30 mouse cellular contexts compared by ENCODE assay signal in genomic region chr13:25110592-25111095, GRCm38 (mm10). TPM values are rescaled to one million over a fixed set of nuclear protein-coding genes. Genes with fewer than 3 reads are reported as not detected.
DNase-seq lines count a peak whose midpoint lies in the region; ATAC-seq and TF ChIP-seq lines count a peak whose summit lies in the region.
"Had no signal": no experiment of that assay in that cellular context is flagged by ENCODE, and none has a peak within 500 bp of the region (broad histone marks: within the 10 kb centered on the region; RNA-seq: fewer than 3 reads in every experiment).

No protein-coding gene starts in this region.

- no peak overlapping the region for H3K27ac ChIP-seq in embryonic facial prominence, embryonic 12.5 days
- no peak overlapping the region for H3K27ac ChIP-seq in embryonic facial prominence, embryonic 10.5 days (replicated peaks)
- H3K27ac ChIP-seq in kidney, postnatal 0 days = no peak overlapping the region
- H3K27ac ChIP-seq: embryonic facial prominence, embryonic 13.5 days; heart, adult 2 months; hindbrain, embryonic 10.5 days; hindbrain, embryonic 15.5 days; midbrain, embryonic 10.5 days; neural tube, embryonic 13.5 days had no signal

- no peaks in the 10 kb centered on the region for H3K79me2 ChIP-seq in C2C12 (ENCODE audit: control insufficient read depth, insufficient read depth)

- H3K4me1 ChIP-seq in embryonic facial prominence, embryonic 12.5 days = 0 out of 2 replicates have a peak, but pooled peaks cover 3% of the 10 kb centered on the region
- peaks cover 7% of the 10 kb centered on the region for H3K4me1 ChIP-seq in embryonic facial prominence, embryonic 10.5 days
- H3K4me1 ChIP-seq in kidney, postnatal 0 days (replicated peaks; ENCODE audit: insufficient read depth, low read length) = 0 out of 2 replicates have a peak, but pooled peaks cover 4% of the 10 kb centered on the region

- H3K4me2 ChIP-seq in embryonic facial prominence, embryonic 12.5 days (replicated peaks) = no peak overlapping the region
- no peak overlapping the region for H3K4me2 ChIP-seq in kidney, postnatal 0 days (ENCODE audit: low read length)
- H3K4me2 ChIP-seq: embryonic facial prominence, embryonic 13.5 days; hindbrain, embryonic 15.5 days; neural tube, embryonic 13.5 days had no signal

- H3K27me3 ChIP-seq in embryonic facial prominence, embryonic 12.5 days = no peaks in the 10 kb centered on the region
- H3K27me3 ChIP-seq in embryonic facial prominence, embryonic 10.5 days (replicated peaks; ENCODE audit: low read depth, poor library complexity, severe bottlenecking) = no peaks in the 10 kb centered on the region
- H3K27me3 ChIP-seq in kidney, postnatal 0 days (ENCODE audit: insufficient read depth, low read length) = no peaks in the 10 kb centered on the region
- no peaks in the 10 kb centered on the region for H3K27me3 ChIP-seq in C2C12 (ENCODE audit: control insufficient read depth, insufficient read depth, insufficient read length)
- H3K27me3 ChIP-seq: embryonic facial prominence, embryonic 13.5 days; hindbrain, embryonic 15.5 days; neural tube, embryonic 13.5 days had no signal

- no peak overlapping the region for H3K9ac ChIP-seq in embryonic facial prominence, embryonic 12.5 days
- H3K9ac ChIP-seq in kidney, postnatal 0 days (ENCODE audit: low read depth, low read length) = no peak overlapping the region
- H3K9ac ChIP-seq: embryonic facial prominence, embryonic 13.5 days; hindbrain, embryonic 15.5 days; neural tube, embryonic 13.5 days had no signal

- no peak for TF ChIP-seq CTCF in kidney, postnatal 0 days (IDR thresholded peaks at IDR 0.05; ENCODE audit: low read depth)
- TF ChIP-seq CTCF in C2C12 (IDR thresholded peaks at IDR 0.05; ENCODE audit: control insufficient read depth, insufficient read depth, insufficient read length) = no peak

- H3ac ChIP-seq in C2C12 (ENCODE audit: control insufficient read depth, insufficient read length, low read depth) = no peak overlapping the region

- 0 out of 2 replicates have a peak, but pooled peaks have one; percentile 28 for ATAC-seq in embryonic facial prominence, embryonic 12.5 days (ENCODE audit: insufficient number of reproducible peaks, insufficient read depth, low FRiP score, low TSS enrichment)
- ATAC-seq in kidney, postnatal 0 days (replicated peaks; ENCODE audit: low FRiP score, low read depth) = peak; percentile 36
- ATAC-seq: forebrain, embryonic 16.5 days; inflammation-experienced regulatory T-cells, adult 6 months; midbrain, embryonic 16.5 days had no signal

- no peak overlapping the region for H3K4me3 ChIP-seq in embryonic facial prominence, embryonic 12.5 days
- H3K4me3 ChIP-seq in embryonic facial prominence, embryonic 10.5 days = no peak overlapping the region
- H3K4me3 ChIP-seq in kidney, postnatal 0 days (replicated peaks; ENCODE audit: low read depth, low read length) = no peak overlapping the region
- H3K4me3 ChIP-seq in C2C12 (ENCODE audit: insufficient read depth, poor library complexity, severe bottlenecking) = no peak overlapping the region
- H3K4me3 ChIP-seq: embryonic facial prominence, embryonic 13.5 days; heart, adult 2 months; hindbrain, embryonic 10.5 days; hindbrain, embryonic 15.5 days; midbrain, embryonic 10.5 days; myocyte; neural tube, embryonic 13.5 days had no signal

- intact Hi-C loops in left cerebral cortex, postnatal 4 days (cut with DNase I) = no loop called here

- no peaks in the 10 kb centered on the region for H3K36me3 ChIP-seq in embryonic facial prominence, embryonic 12.5 days
- no peaks in the 10 kb centered on the region for H3K36me3 ChIP-seq in embryonic facial prominence, embryonic 10.5 days (replicated peaks)
- H3K36me3 ChIP-seq in kidney, postnatal 0 days (ENCODE audit: insufficient read depth, low read length) = no peaks in the 10 kb centered on the region
- no peaks in the 10 kb centered on the region for H3K36me3 ChIP-seq in C2C12 (ENCODE audit: control insufficient read depth, insufficient read depth)
- H3K36me3 ChIP-seq: embryonic facial prominence, embryonic 13.5 days; hindbrain, embryonic 10.5 days; hindbrain, embryonic 15.5 days; midbrain, embryonic 10.5 days; neural tube, embryonic 13.5 days had no signal

- DNase-seq in embryonic facial prominence, embryonic 10.5 days (ENCODE audit: low spot score) = no peak
- DNase-seq in kidney, postnatal 0 days (ENCODE audit: low spot score) = no peak
- no peak for DNase-seq in kidney, postnatal 4 days
- DNase-seq in R1 (ENCODE audit: low read depth, low spot score) = peak; percentile 45
- DNase-seq in urinary bladder, postnatal 10 days (ENCODE audit: low spot score) = no peak
- DNase-seq in left cerebral cortex, postnatal 4 days = no peak
- DNase-seq: adrenal gland, postnatal 10 days; cerebellum, adult 8-10 months; cerebellum, postnatal 36 days; heart, adult 2 months; heart, postnatal 14 days; kidney, adult 11 months; layer of hippocampus, postnatal 36 days; liver; lung, adult 18-20 months; lung, postnatal 14 days; right cerebral cortex, postnatal 4 days; thymus, adult 2 months; thymus, postnatal 36 days had no signal

- H3K79me3 ChIP-seq in C2C12 (ENCODE audit: low read depth) = no peaks in the 10 kb centered on the region

- 68% methylated on average over 5 of the region's 5 CpGs for WGBS in embryonic facial prominence, embryonic 12.5 days
- 73% methylated on average over 5 of the region's 5 CpGs for WGBS in embryonic facial prominence, embryonic 10.5 days
- 61% methylated on average over 5 of the region's 5 CpGs for WGBS in kidney, postnatal 0 days

- H3K9me3 ChIP-seq in embryonic facial prominence, embryonic 12.5 days = no peaks in the 10 kb centered on the region
- H3K9me3 ChIP-seq in embryonic facial prominence, embryonic 10.5 days = no peaks in the 10 kb centered on the region
- no peaks in the 10 kb centered on the region for H3K9me3 ChIP-seq in kidney, postnatal 0 days (replicated peaks; ENCODE audit: low read length)
- H3K9me3 ChIP-seq: embryonic facial prominence, embryonic 13.5 days; hindbrain, embryonic 10.5 days; hindbrain, embryonic 15.5 days; midbrain, embryonic 10.5 days; neural tube, embryonic 13.5 days had no signal

TF ChIP-seq in C2C12, 6 proteins besides CTCF, POLR2A, EP300 and RAD21:
- no peak for TF ChIP-seq MYOD1 (IDR thresholded peaks at IDR 0.05; ENCODE audit: control insufficient read depth, insufficient read length, low read depth)
- peak; percentile 53 for TF ChIP-seq USF1 (IDR thresholded peaks at IDR 0.05; ENCODE audit: low read depth)

RNA-seq across cellular contexts. Expression of gene Dcdc2a, which starts 54.8 kb away (rescaled TPM):
- 1.7 and 1.9 TPM in 2 replicates for polyA plus RNA-seq in embryonic facial prominence, embryonic 12.5 days (2016; fragmentation: Nextera tagmentation; extraction: Ambion mirVana)
- polyA plus RNA-seq in embryonic facial prominence, embryonic 10.5 days (2016; fragmentation: Nextera tagmentation; extraction: Ambion mirVana) = 2.4 and 3.5 TPM in 2 replicates
- polyA plus RNA-seq in kidney, postnatal 0 days (2015; fragmentation: Nextera tagmentation; extraction: Ambion mirVana) = 73.7 and 88.5 TPM in 2 replicates
- not detected for polyA plus RNA-seq in C2C12 (2012; fragmentation: generic; extraction: Trizol)
- 1 to 10 TPM; 3.8 TPM for total RNA-seq in left cerebral cortex, postnatal 4 days (2021)
- total RNA-seq: heart, adult 2 months had no signal
- polyA plus RNA-seq: inflammation-experienced regulatory T-cells, adult 6 months had no signal

Comparison
In these comparisons a context has a peak if more than half of its experiments do, and no peak if none do; other contexts are left out.
1. RNA of gene Dcdc2a, which starts 54.8 kb away (polyA plus RNA-seq): 73.7 to 88.5 TPM in kidney, postnatal 0 days; 2.4 to 3.5 TPM in embryonic facial prominence, embryonic 10.5 days, 1.7 to 1.9 TPM in embryonic facial prominence, embryonic 12.5 days and not detected in C2C12 (single experiment); every median in the first group is over 10 times any median in the second.